Mouse (Mus musculus) embryonic facial prominence, embryonic 12.5 days (tissue): ENCODE measurements around the gene Rpl29. TPM values are rescaled to one million over a fixed set of nuclear protein-coding genes. Genes with fewer than 3 reads are reported as not detected.

ENCODE experiments used
- ATAC-seq: fragments of 200-750 bp; cut with Nextera tagmentation; 2 replicates; pipeline ENCODE4 v1.8.0; 2017; ENCODE audit not compliant: insufficient number of reproducible peaks, insufficient read depth, low FRiP score, low TSS enrichment
- H3K27ac ChIP-seq: fragments of 300-500 bp; sonication (generic); 2 replicates; pipeline ENCODE4 v1.5.1; 2016; ENCODE audit warnings: mild to moderate bottlenecking
- H3K27me3 ChIP-seq: fragments of 300-500 bp; sonication (generic); 2 replicates; pipeline ENCODE4 v1.6.1; 2016; ENCODE audit warnings: mild to moderate bottlenecking, moderate library complexity
- H3K36me3 ChIP-seq: fragments of 300-500 bp; sonication (generic); 2 replicates; pipeline ENCODE4 v1.6.1; 2016; ENCODE audit warnings: mild to moderate bottlenecking
- H3K4me1 ChIP-seq: fragments of 300-500 bp; sonication (generic); 2 replicates; pipeline ENCODE4 v1.6.1; 2016
- H3K4me2 ChIP-seq: fragments of 300-500 bp; sonication (generic); replicated peaks from 2 replicates; pipeline ENCODE4 v1.6.1; 2016; ENCODE audit warnings: mild to moderate bottlenecking, moderate library complexity
- H3K4me3 ChIP-seq: fragments of 300-500 bp; sonication (generic); 2 replicates; pipeline ENCODE4 v1.5.1; 2016; ENCODE audit warnings: mild to moderate bottlenecking
- H3K9ac ChIP-seq: fragments of 300-500 bp; sonication (generic); 2 replicates; pipeline ENCODE4 v1.6.1; 2016; ENCODE audit warnings: mild to moderate bottlenecking, moderate library complexity
- H3K9me3 ChIP-seq: fragments of 300-500 bp; sonication (generic); 2 replicates; pipeline ENCODE4 v1.6.1; 2016; ENCODE audit warnings: mild to moderate bottlenecking, moderate library complexity
- WGBS: fragments of 180-500 bp; shearing (Covaris S2); methylation state at CpG from one replicate; pipeline ENCODE4 v1.1.7; 2016; 5-methylcytosine and 5-hydroxymethylcytosine counted together
- polyA plus RNA-seq: library from polyadenylated mRNA; unstranded; fragments of >200 nt; fragmentation: Nextera tagmentation; extraction: Ambion mirVana; gene quantifications from 2 replicates; pipeline ENCODE4 v1.2.1, GENCODE M21; 2016

Rpl29 gene
- polyA plus RNA-seq, 1 experiment from 2014 or later: 882 TPM

DNA sequence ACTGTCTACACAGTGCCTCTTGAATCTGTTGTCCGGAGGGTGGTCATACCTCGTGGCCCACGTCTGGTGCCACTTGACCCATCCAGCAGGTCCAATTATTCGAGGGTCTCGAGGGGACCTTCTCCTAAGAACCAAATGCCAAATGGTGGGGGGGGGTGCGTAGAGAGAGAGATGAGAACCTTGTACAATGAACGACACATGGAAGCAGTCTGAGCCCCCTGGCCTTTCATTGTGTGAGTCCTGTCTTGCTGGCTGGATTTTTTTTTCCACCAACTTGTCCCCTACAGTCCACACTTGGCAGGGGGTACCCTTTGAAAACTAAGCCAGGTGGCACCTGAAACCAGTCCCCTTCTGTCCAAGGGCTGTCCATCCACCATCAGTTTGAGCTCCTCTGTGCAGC is 38.5 kb downstream of the Rpl29 start:
- peaks cover 24% of the 10 kb centered on the region for H3K4me1 ChIP-seq

DNA sequence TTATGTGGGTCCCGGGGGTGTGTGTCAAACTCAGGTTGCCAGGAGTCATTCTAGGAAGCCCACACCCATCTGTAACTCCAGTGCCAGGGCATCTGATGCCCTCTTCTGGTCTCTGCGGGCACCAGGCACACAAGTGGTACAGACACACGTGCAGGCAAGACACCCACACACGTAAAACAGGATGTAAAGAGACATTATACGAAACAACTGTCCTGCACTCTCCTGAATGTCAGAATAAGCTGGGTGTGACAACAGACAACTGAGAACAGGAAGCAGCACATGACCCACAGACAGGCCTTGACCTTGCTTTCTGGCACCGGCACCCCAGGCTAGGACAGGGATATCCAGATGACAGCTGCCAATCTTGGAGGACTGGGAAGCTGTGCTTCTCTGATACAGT is 40.1 kb downstream of the Rpl29 start:
- no peak for ATAC-seq
- Histone ChIP-seq H3K4me2 (no peak overlapping the region), H3K27me3 (no peaks in the 10 kb centered on the region), H3K36me3 (no peaks in the 10 kb centered on the region), H3K27ac (no peak overlapping the region), H3K4me3 (no peak overlapping the region), H3K9ac (no peak overlapping the region), H3K9me3 (no peaks in the 10 kb centered on the region), H3K4me1 (peaks cover 22% of the 10 kb centered on the region)
- WGBS: 62% methylated on average over 6 of the region's 6 CpGs

More for the DNA sequence above, 38.5 kb downstream of the Rpl29 start:
- Histone ChIP-seq H3K9ac (no peak overlapping the region), H3K27me3 (0 out of 2 replicates have a peak, but pooled peaks cover 8% of the 10 kb centered on the region), H3K4me2 (no peak overlapping the region), H3K9me3 (no peaks in the 10 kb centered on the region), H3K4me3 (no peak overlapping the region), H3K27ac (no peak overlapping the region), H3K36me3 (peaks cover 9% of the 10 kb centered on the region)
- ATAC-seq: no peak
- 75% methylated on average over 7 of the region's 7 CpGs for WGBS

DNA sequence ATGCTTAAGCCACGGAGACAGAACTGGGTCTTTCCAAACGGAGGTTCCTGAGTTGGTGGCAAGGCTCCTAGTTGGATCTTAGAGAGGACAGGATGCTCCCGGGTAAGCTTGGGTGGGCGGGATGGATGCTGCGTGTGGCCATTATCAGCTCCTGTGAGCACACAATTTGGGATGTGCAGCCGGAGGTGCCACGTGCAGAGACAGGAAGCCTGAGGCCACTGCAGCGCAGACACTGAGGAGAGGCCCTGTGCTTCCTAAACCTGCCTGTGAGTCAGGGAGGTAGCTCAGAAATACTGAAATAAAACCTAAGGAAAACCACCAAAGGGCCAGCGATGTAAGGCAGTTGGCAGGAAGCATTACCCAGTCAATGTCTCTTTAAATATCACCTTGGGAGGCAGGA is 40.5 kb downstream of the Rpl29 start:
- no peak overlapping the region for H3K4me2 ChIP-seq
- no peak for ATAC-seq
- H3K9ac ChIP-seq: no peak overlapping the region
- H3K4me3 ChIP-seq: no peak overlapping the region
- H3K27me3 ChIP-seq: no peaks in the 10 kb centered on the region
- no peaks in the 10 kb centered on the region for H3K36me3 ChIP-seq
- H3K9me3 ChIP-seq: no peaks in the 10 kb centered on the region
- H3K4me1 ChIP-seq: peaks cover 23% of the 10 kb centered on the region
- WGBS: 60% methylated on average over 9 of the region's 9 CpGs
- H3K27ac ChIP-seq: no peak overlapping the region

DNA sequence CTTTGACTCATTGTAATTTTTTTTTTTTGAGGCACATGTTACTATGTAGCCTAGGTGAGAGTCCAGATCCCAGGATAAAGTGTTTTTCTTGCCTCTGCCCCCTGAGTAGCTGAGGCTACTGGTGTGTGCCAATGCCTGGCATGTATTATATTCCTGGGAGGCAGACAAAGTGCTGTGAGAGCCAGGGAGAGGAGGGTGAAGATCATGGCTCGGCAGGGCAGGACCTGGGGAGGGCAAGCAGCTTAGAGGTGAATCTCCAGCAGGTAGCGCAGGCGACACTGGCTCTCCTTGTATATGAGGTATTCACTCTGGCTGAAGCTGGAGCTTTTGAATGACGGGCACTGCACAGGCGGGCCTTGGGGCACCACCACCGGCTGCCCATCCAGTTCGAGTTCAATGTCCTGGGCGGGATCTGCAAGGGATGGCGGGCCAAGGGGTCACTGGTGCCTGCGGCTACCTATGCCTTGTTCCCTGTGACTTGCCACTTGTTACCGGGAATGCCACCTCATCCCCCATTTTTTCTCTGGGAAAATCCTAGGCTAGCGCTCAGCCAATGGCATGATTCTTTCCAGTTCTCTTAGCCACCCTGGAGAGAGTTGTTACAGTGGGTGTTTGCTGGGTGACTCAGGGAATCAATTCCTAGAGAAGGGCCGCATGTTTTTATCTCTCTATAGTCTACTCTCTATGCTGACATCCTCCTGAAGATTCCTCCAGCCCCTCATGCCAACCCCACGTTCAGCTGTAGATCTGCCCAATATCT is 41.9 kb downstream of the Rpl29 start:
- H3K9ac ChIP-seq: no peak overlapping the region
- no peak overlapping the region for H3K27ac ChIP-seq
- H3K4me2 ChIP-seq: peak overlapping the region; percentile 29; the same call in 1 of the 2 replicates
- no peaks in the 10 kb centered on the region for H3K9me3 ChIP-seq
- no peak overlapping the region for H3K4me3 ChIP-seq
- ATAC-seq: no peak
- H3K36me3 ChIP-seq: no peaks in the 10 kb centered on the region
- WGBS: 57% methylated on average over 14 of the region's 14 CpGs
- no peaks in the 10 kb centered on the region for H3K27me3 ChIP-seq
- H3K4me1 ChIP-seq: peaks cover 31% of the 10 kb centered on the region

DNA sequence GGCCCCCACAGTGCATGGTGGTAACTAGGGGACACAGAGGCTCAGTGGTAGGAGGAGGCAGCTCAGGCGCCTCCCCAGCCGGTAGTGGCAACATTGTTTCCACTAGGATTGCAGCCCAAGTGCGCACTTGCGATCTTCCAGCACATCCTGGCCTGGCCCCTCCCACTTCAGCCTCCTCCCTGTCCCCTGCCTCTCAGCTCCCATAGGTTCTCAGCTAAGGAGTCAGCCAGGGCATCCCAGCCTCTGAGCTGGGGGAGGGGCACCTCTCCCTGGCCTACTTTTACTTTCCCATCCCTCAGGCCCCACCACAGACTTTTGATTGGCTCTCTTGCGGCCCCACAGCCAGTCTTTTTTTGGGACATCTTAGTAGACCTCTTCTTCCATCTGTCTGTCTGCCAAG is 42.6 kb downstream of the Rpl29 start:
- Histone ChIP-seq H3K4me2 (peak overlapping the region; percentile 29), H3K27ac (0 out of 2 replicates have a peak overlapping the region, but pooled peaks have one; percentile 24), H3K4me3 (no peak overlapping the region), H3K36me3 (no peaks in the 10 kb centered on the region), H3K4me1 (peaks cover 36% of the 10 kb centered on the region), H3K9ac (no peak overlapping the region), H3K27me3 (no peaks in the 10 kb centered on the region), H3K9me3 (no peaks in the 10 kb centered on the region)
- 14% methylated on average over 5 of the region's 5 CpGs for WGBS
- ATAC-seq: no peak

DNA sequence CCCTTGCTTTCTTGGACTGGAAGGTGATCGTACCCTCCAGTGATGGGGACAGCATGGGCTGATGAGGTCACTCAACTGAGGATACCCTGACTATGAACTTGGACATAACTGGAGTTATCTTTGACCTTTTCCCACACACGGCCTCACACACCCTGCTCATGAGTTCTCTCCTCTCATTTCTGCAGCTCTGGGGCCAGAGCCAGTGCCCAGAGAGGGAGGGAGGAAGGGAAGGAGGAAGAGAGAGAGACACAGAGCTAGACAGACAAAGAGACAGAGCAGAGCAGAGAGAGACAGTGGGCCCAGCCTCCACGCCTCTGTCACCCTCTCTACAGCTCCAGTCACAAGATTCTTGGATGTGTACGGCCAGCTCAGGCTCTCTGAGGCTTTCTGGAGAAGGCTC is 43.1 kb downstream of the Rpl29 start:
- no peak for ATAC-seq
- Histone ChIP-seq H3K9me3 (no peaks in the 10 kb centered on the region), H3K27me3 (no peaks in the 10 kb centered on the region), H3K27ac (peak overlapping the region; percentile 24; the same call in 1 of the 2 replicates), H3K4me3 (no peak overlapping the region), H3K4me2 (no peak overlapping the region), H3K4me1 (peaks cover 36% of the 10 kb centered on the region), H3K36me3 (no peaks in the 10 kb centered on the region), H3K9ac (no peak overlapping the region)
- WGBS: 70% methylated on average over 4 of the region's 4 CpGs

DNA sequence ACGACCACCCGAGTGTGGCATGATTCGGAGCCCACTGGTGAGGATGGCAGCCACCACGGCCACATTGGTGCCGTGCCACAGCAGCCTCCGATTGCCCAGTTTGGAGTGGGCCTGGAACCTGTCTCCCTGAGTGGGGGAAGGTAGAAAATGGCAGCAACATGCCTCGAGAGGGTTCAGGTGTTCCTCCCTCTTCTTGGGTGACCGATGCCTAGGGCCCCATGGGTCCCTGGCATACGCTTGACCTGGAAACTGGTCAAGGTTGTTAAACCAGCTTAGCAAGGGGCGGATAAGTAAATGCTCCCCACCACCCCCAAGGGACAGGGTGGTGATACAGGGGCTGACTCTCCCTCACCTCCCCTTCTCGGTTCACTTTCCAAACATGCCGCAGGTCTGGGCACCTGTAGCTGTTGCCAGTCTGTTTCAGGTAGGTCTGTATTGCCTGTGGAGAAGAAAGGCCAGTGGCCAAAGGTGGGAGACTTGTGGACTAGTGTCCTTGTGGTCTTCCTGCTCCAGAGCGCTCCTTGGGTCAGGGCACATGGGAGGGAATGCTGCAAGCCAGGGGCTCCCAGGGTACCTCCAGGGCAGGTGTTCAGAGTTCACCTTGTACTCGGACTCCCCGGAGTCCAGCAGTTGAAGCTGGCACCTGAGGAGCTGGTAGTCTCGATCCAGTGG is 44.0 kb downstream of the Rpl29 start:
- H3K4me3 ChIP-seq: no peak overlapping the region
- H3K27me3 ChIP-seq: no peaks in the 10 kb centered on the region
- WGBS: 87% methylated on average over 16 of the region's 16 CpGs
- H3K4me2 ChIP-seq: no peak overlapping the region
- no peak overlapping the region for H3K27ac ChIP-seq
- ATAC-seq: no peak
- H3K36me3 ChIP-seq: no peaks in the 10 kb centered on the region
- peaks cover 42% of the 10 kb centered on the region for H3K4me1 ChIP-seq
- H3K9ac ChIP-seq: no peak overlapping the region
- no peaks in the 10 kb centered on the region for H3K9me3 ChIP-seq

DNA sequence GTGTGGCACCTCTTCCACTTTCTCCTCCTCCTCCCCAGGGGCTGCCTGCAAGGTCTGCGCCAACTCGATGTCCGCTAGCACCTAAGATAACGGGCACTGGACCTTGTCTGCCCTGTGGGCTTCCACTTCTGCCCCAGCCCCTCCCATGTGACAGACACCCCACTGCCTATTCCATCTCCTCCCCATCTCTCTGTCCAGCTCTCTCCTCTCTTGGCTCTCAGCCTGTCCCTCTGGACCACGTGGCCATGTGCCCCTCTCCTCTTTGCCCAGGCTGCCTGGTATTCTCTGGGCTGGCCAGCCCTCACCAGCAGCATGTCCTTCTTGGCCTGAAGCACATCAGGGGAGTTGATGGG is 44.5 kb downstream of the Rpl29 start:
- 0 out of 2 replicates have a peak overlapping the region, but pooled peaks have one; percentile 17 for H3K9ac ChIP-seq
- no peaks in the 10 kb centered on the region for H3K27me3 ChIP-seq
- H3K36me3 ChIP-seq: no peaks in the 10 kb centered on the region
- no peaks in the 10 kb centered on the region for H3K9me3 ChIP-seq
- no peak overlapping the region for H3K4me2 ChIP-seq
- 80% methylated on average over 5 of the region's 5 CpGs for WGBS
- no peak overlapping the region for H3K27ac ChIP-seq
- ATAC-seq: no peak
- peaks cover 42% of the 10 kb centered on the region for H3K4me1 ChIP-seq
- no peak overlapping the region for H3K4me3 ChIP-seq

DNA sequence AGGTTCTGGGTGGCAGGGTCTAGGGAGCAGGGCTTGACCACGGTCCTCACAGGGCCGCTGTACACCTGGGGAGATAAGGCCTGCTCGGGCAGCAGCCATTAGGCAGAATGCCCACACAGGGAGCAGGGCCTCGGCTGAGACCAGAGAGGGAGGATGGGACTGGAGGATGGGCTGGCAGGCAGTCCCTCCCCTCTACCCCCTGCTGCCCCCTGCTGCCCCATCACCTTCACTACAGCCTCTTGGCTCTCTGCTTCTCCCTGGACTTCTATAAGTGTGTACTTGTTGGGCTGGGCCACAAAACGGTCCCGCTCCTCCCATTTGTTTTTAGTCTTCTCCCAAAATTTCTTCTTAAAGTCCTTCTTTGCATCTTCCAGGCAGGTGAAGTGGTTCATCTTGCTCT is 45.2 kb downstream of the Rpl29 start:
- Histone ChIP-seq H3K9ac (0 out of 2 replicates have a peak overlapping the region, but pooled peaks have one; percentile 17), H3K36me3 (no peaks in the 10 kb centered on the region), H3K4me3 (no peak overlapping the region), H3K27me3 (no peaks in the 10 kb centered on the region), H3K4me2 (peak overlapping the region; percentile 21), H3K9me3 (no peaks in the 10 kb centered on the region), H3K4me1 (peaks cover 42% of the 10 kb centered on the region), H3K27ac (no peak overlapping the region)
- no peak for ATAC-seq
- 8% methylated on average over 6 of the region's 6 CpGs for WGBS

DNA sequence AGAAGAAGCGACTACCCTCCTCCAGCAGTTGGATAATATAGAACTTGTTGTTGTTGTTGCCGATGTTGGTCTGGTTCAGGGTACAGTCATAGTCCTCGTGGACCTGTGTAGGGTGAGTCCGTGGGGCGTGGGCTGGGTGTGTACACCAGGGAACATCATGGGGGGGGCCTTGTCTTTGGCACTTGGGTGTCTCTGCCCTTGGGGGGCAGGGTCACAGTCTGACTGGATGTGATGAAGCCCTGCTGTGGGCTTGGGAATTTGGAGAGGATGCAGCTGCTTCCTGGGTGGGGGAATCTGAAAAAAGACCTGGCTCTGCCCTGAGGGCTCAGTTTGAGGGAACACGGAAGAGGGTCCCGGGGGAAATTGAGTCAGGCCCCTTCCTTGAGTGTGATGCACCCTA is 45.8 kb downstream of the Rpl29 start:
- Histone ChIP-seq H3K9me3 (no peaks in the 10 kb centered on the region), H3K36me3 (no peaks in the 10 kb centered on the region), H3K4me3 (no peak overlapping the region), H3K27me3 (no peaks in the 10 kb centered on the region), H3K4me2 (peak overlapping the region; percentile 21), H3K27ac (no peak overlapping the region), H3K4me1 (peaks cover 42% of the 10 kb centered on the region), H3K9ac (no peak overlapping the region)
- ATAC-seq: no peak
- WGBS: 57% methylated on average over 7 of the region's 7 CpGs

DNA sequence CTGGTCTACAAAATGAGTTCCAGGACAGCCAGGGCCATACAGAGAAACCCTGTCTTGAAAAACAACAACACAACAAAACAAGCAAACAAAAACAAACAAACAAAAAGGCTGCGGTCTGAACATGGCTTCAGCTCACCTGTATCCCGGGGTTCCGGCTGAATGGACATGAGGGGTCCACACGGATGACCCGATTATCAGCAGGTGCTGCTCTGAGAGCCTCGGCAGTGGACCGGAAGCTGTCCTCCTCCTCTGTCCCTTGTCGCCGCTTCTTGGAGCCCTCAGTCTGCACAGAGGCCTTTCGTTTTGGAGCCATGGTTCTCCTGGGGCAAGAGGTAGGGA is 46.4 kb downstream of the Rpl29 start, which contains the start of gene Rrp9:
Gene Rrp9 (plus strand): TSS at position 301 of the 339 bp plus-strand sequence.
- Histone ChIP-seq H3K4me2 (peak within 1 kb of the TSS; percentile 27), H3K4me3 (peak within 1 kb of the TSS; percentile 83; the same call in 1 of the 2 replicates), H3K9me3 (no peaks in the 10 kb centered on the region), H3K27me3 (no peaks in the 10 kb centered on the region), H3K27ac (peak within 1 kb of the TSS; percentile 70), H3K4me1 (peaks cover 42% of the 10 kb centered on the region), H3K36me3 (peaks cover 4% of the 10 kb centered on the region; the same call in 1 of the 2 replicates), H3K9ac (peak within 1 kb of the TSS; percentile 19)
- no peak for ATAC-seq
- WGBS: 87% methylated on average over 10 of the region's 10 CpGs
